Mouse (Mus musculus) left cerebral cortex, adult 11 months (tissue): ENCODE measurements around the gene Slc16a5.

ENCODE experiments used
- DNase-seq: peaks from one replicate; pipeline ENCODE4 v3.0.0; 2022; ENCODE audit warnings: low spot score

Slc16a5 gene

GRCm38 (mm10) chr11:115515021-115515420 is 52.7 kb downstream of the Slc16a5 start:
- DNase-seq: no peak

DNA sequence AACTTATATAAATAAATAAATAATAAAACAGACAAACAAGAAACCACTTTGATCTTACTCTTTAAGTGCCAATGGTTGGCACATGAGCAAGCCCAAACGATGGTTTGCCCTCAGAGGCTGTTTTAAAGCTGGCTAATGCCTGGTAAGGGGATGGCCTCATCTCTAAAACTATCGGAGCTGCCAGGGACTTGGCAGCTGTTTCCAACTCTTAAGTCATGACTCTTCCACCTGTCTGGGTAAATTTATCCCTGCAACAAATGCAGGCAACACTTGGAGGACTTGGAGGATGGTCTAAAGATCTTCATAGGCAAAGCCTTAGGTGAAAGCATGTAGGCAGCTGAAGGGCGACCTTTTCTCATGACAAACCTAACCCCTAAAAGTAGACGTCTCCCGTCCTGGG is 54.7 kb downstream of the Slc16a5 start:
- no peak for DNase-seq

DNA sequence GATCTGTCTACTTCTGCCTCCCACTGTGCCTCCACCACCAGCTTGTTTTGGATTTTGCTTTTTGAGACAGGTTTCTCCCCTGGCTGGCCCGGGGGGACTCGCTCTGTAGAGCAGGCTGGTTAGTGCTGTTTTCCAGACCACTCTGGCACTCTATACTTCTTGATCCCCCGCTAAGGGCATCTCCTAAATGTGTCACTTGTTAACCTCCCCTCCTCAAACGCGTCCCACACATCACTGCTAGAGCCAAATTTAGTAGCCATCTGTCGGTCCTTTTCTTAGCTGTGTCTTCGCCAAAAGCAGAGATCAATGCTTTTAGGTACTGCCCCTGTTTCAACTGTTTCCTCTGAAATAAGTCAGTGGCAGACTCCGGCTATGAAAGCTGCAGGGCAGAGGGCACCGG is 56.4 kb downstream of the Slc16a5 start:
- DNase-seq: no peak

GRCm38 (mm10) chr11:115519581-115519980 is 57.3 kb downstream of the Slc16a5 start:
- no peak for DNase-seq

- DNase-seq: no peak
These were observed 57.9 kb downstream of the Slc16a5 start for GRCm38 (mm10) chr11:115520218-115520617.

DNA sequence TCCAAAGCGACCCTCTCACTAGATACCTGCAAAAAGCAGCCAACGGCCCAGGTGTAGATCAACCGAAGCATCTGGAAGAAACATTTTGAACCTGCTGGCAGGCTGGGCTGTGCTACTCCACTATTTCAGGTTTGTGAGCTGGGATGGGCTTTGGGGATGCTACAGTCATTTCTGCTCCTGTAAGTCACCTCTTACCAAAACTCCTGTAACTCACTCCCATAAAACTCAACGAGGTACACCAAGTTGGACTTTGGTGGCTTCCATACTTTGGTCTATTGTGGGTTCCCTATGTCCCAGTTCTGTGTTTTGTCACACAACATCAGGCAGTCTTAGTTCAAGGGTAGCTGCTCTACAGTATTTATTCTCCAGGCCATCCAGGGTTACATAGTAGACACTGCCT is 58.8 kb downstream of the Slc16a5 start:
- DNase-seq: no peak

DNA sequence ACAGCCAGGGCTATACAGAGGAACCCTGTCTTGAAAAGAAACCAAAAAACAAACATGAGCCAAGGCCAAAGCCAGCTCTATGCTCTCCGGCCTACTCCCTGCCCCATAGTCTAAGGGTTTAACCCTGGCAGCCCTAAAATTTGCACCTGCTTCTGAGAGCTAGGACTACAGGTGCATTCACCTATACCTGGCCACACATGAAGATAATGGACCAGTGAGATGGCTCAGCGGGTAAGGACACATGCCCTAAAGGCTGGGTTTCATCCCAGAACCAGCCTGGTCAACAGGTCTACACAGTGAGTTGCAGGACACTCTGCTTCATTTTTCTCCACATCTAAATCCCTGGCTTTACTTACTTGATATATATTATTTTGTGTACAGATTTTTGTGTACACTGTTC is 60.0 kb downstream of the Slc16a5 start:
- DNase-seq: no peak

DNA sequence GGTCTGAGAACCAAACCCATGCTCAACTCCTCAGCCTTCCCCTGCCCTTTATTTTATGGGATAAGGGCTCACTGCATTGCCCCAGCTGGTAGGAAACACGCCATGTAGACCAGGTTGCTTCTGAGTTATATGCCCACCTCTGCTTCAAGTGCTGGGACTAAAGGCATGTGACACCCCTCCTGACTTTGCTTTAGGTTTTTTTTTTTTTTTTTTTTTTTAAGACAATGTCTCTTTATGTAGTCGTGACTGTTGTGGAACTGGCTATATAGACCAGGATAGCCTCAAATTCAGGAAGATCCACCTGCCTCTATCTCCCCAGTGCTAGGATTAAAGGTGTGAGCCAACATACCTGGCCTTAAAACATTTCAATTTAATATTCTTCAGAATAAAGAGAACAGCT is 60.4 kb downstream of the Slc16a5 start:
- no peak for DNase-seq
